Mouse (Mus musculus) heart, adult 9 months (tissue): Measurements from ENCODE around the gene Gm21244.
"Not testable (repeated sequence)": the region's sequence is repeated elsewhere in the genome, so short reads cannot be mapped to it uniquely, and the experiment has no call there.

Experiments
- DNase-seq, 2 experiments: peaks; one replicate each; pipeline ENCODE4 v3.0.0; 2022; ENCODE audit warnings: low spot score in 2 of 2

Gene Gm21244

GRCm38 (mm10) chrY:7169193-7169592 is at the start of gene Gm21244:
Gm21244 (minus strand) TSS chrY:7169293.
- DNase-seq: not testable (repeated sequence)
